Mouse (Mus musculus) fat pad, adult 2 months (tissue): ENCODE measurements at regions not wholly inside any gene's neighbourhood (a gene's known extent, or its start where the extent isn't known, plus 50 kb on each side); places are given as distances from the start of the nearest gene placed in this dataset.

Source experiments
- DNase-seq: peaks from one replicate; pipeline ENCODE4 v3.0.0-alpha.2; 2011; ENCODE audit warnings: low read depth, low spot score; ENCODE audit errors: extremely low read depth

DNA sequence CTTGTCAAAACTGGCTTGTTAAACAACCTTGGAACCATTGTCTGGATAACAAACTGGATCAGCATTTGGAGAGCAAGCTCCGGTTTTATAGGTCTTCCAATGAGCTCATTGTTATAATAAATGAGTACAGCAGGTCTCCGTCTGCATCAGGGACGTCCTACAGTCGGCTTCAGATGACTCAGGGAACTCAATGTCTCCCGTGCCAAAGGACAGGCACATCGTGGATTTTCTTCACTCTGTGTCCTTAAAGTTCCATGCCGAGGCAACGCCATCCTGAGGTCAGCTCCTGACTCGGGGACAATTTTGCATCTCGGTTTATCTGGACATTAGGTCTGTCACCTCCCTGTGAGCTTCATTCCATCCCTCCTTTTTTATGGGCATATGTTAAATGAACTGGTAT lies 85.2 kb downstream of the Lyplal1 start:
- no peak for DNase-seq

DNA sequence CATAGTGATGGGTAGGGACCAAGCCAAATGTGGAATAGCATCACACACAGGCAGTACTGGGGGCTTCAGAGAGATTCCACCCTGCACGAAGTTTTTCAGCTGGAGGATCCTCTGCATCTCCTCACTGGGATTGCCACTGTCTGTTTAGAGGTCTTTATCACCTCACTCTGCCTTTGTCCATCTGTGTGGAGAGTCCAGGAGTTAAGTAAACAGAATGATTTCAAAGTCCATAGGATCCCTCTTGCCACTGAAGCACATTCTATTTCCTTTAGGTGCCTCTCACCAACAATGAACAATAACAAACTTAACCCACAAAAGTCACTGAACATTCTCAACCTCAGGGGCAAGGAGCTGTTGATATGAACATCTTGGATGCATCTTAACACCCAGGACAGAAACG lies 82.7 kb downstream of the Lyplal1 start:
- no peak for DNase-seq
